Mouse (Mus musculus): ENCODE results near the gene Tppp. TPM values are rescaled to one million over a fixed set of nuclear protein-coding genes. Genes with fewer than 3 reads are reported as not detected.
A peak's percentile ranks its signal among the peaks of the same experiment; 100 is the strongest.

Gene Tppp
- polyA plus RNA-seq, 1 experiment from 2014 or later = 0.66 TPM

DNA sequence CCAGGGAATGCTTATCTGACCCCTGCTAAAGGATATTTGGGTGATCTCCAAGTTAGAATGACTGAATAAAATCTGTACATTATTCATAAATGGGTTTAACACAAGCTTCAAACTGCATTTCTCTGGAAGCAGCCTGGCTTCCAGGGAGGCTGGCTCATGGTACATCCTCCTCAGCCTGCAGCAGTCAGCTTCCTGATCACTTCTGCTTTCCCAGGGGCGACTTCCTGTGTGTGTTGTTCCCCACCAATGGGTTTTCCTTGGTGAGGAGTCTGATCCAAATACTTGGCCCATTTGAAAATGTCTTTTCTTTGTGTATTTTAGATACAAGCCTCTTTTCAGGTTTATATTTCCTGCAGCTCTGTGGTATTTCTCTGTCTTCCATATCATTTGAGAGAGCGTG lies 19.8 kb downstream of the Tppp start:
- Histone ChIP-seq H3K27ac (no peak overlapping the region), H3K4me1 (no peaks in the 10 kb centered on the region), H3K4me2 (no peak overlapping the region), H3K9me3 (replicated peaks) (no peaks in the 10 kb centered on the region), H3K9ac (no peak overlapping the region), H3K36me3 (no peaks in the 10 kb centered on the region), H3K4me3 (replicated peaks) (no peak overlapping the region), H3K27me3 (no peaks in the 10 kb centered on the region)
- WGBS = 74% methylated on average over 2 of the region's 2 CpGs
- ATAC-seq (replicated peaks; ENCODE audit: low FRiP score) = no peak

DNA sequence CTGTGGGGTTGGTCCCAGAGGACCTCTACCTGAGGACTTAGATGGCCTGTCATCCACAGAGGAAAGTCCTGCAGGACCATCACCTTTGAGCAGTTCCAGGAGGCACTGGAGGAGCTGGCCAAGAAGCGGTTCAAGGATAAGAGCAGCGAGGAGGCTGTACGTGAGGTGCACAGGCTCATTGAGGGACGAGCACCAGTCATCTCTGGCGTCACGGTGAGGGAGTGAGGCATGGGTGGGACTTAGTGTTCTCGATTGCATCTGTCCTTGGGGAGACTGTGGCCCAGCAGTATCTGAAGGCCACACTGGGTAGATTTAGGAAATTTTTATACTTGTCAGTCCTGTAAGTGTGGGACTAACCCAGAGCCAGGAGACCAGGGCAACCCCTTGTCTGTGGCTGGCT lies 21.5 kb downstream of the Tppp start:
- Histone ChIP-seq H3K4me2 (no peak overlapping the region), H3K4me3 (replicated peaks) (no peak overlapping the region), H3K9me3 (replicated peaks) (no peaks in the 10 kb centered on the region), H3K27ac (no peak overlapping the region), H3K9ac (no peak overlapping the region), H3K4me1 (no peaks in the 10 kb centered on the region), H3K36me3 (no peaks in the 10 kb centered on the region), H3K27me3 (no peaks in the 10 kb centered on the region)
- ATAC-seq (replicated peaks; ENCODE audit: low FRiP score) = 0 out of 2 replicates have a peak, but pooled peaks have one; percentile 9
- WGBS = 86% methylated on average over 7 of the region's 7 CpGs

DNA sequence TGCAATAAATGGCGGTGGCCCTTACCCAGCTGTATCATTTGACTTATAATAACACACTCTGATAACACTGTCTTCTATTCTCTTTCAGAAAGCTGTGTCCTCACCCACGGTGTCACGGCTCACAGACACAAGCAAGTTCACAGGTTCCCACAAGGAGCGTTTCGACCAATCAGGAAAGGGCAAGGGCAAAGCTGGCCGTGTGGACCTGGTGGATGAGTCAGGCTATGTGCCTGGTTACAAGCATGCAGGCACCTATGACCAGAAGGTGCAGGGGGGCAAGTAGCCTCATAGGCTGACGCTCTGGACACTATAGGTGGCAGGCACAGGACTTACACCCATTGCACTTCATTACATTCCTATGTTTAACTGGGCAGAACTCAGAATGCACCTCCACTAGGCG lies 21.9 kb downstream of the Tppp start:
- no peak overlapping the region for H3K9ac ChIP-seq
- H3K27me3 ChIP-seq = no peaks in the 10 kb centered on the region
- H3K4me2 ChIP-seq = no peak overlapping the region
- WGBS = 67% methylated on average over 8 of the region's 8 CpGs
- no peak overlapping the region for H3K4me3 ChIP-seq (replicated peaks)
- no peaks in the 10 kb centered on the region for H3K4me1 ChIP-seq
- ATAC-seq (replicated peaks; ENCODE audit: low FRiP score) = no peak
- no peak overlapping the region for H3K27ac ChIP-seq
- no peaks in the 10 kb centered on the region for H3K9me3 ChIP-seq (replicated peaks)
- no peaks in the 10 kb centered on the region for H3K36me3 ChIP-seq

DNA sequence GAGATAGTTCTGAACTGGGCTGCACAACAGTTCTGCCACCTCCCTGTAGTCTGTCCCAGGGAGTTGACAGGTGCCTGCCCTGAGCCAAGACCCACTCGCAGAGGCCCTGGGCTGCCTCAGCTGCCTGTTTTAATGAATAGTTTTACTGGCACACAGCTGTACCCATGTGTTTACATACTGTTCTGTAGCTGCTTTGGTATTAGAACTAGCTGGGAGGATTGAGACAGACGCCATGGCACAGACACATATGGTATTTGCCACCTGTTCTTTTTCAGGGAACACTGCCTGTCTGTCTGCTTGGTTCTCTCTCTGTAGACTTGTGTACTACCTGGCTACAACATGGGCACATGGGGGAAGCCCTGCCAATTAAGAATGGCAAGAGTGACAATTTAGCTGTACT lies 25.5 kb downstream of the Tppp start:
- Histone ChIP-seq H3K9me3 (replicated peaks) (no peaks in the 10 kb centered on the region), H3K36me3 (peaks cover 26% of the 10 kb centered on the region), H3K9ac (no peak overlapping the region), H3K27ac (no peak overlapping the region), H3K27me3 (no peaks in the 10 kb centered on the region), H3K4me1 (no peaks in the 10 kb centered on the region), H3K4me3 (replicated peaks) (no peak overlapping the region), H3K4me2 (no peak overlapping the region)
- ATAC-seq (replicated peaks; ENCODE audit: low FRiP score) = no peak
- WGBS = 82% methylated on average over 2 of the region's 2 CpGs

DNA sequence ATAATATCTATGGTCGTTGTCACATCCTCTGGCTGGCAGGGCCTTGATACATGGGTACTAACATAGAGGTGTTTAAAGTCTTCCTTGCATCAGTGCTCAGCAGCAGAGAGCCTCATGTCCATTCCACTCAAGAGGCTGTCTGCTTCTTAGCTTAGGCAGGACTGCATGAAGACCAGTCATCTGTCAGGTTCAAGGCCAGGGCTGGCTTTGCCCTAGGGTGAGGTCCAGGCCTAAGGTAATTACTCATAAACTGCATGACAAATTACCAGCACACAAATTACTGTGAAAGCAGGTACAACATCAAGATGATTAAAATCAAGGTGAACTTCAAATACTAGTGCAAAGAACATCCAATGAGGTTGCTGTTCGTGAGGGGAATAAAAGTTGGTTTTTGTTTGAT lies 26.6 kb downstream of the Tppp start:
- WGBS = 89% methylated on average over 2 of the region's 2 CpGs
- Histone ChIP-seq H3K4me2 (no peak overlapping the region), H3K36me3 (peaks cover 36% of the 10 kb centered on the region), H3K9me3 (replicated peaks) (no peaks in the 10 kb centered on the region), H3K27ac (no peak overlapping the region), H3K27me3 (no peaks in the 10 kb centered on the region), H3K4me1 (no peaks in the 10 kb centered on the region), H3K9ac (no peak overlapping the region), H3K4me3 (replicated peaks) (no peak overlapping the region)
- ATAC-seq (replicated peaks; ENCODE audit: low FRiP score) = no peak

DNA sequence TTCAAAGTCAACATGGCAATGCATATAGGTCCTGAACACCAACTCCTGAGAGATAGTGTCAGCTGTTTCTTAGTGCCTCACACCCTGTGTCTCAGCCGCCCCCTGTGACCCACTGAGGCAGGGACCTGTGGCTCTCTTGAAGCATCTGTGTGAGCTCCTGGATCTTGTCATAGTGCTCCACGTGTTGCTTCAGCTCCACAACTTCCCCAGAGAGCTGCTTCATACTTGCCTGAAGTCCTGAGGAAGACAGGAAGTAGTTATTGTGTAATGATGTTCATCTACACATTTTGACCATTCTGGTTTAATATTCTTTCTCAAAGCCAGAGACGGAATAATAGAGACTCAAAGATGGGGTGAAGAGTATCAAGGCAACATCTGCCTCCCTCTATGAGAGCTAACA lies 30.7 kb downstream of the Tppp start:
- Histone ChIP-seq H3K27ac (no peak overlapping the region), H3K9ac (no peak overlapping the region), H3K36me3 (peaks cover 73% of the 10 kb centered on the region), H3K9me3 (replicated peaks) (no peaks in the 10 kb centered on the region), H3K4me3 (replicated peaks) (no peak overlapping the region), H3K4me1 (no peaks in the 10 kb centered on the region), H3K4me2 (no peak overlapping the region), H3K27me3 (no peaks in the 10 kb centered on the region)
- WGBS = 89% methylated on average over 3 of the region's 3 CpGs
- no peak for ATAC-seq (replicated peaks; ENCODE audit: low FRiP score)

DNA sequence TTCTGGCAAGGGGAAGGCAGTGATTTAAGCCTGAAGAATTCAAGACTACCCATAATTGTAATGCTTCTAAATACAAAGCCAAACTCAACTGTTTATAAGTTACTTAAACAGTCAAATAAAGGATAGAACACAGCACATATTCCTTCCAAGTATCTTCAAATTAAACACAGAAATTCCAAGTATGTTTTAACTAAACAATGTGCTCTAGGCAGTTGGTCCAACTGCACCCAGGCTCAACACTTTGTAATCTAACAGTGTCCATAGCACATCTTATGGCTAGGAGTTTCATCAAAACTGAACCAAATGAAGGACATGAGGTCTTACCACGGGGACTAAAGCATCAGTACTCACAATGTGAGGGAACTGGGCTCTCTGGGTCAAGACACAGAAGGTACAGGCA lies 47.0 kb downstream of the Tppp start:
- peaks cover 53% of the 10 kb centered on the region for H3K36me3 ChIP-seq
- H3K4me2 ChIP-seq = no peak overlapping the region
- no peaks in the 10 kb centered on the region for H3K27me3 ChIP-seq
- H3K9me3 ChIP-seq (replicated peaks) = no peaks in the 10 kb centered on the region
- no peak for ATAC-seq (replicated peaks; ENCODE audit: low FRiP score)
- no peak overlapping the region for H3K9ac ChIP-seq
- H3K27ac ChIP-seq = no peak overlapping the region
- 93% methylated on average over 1 of the region's 1 CpGs for WGBS
- 0 out of 2 replicates have a peak, but pooled peaks cover 2% of the 10 kb centered on the region for H3K4me1 ChIP-seq
- H3K4me3 ChIP-seq (replicated peaks) = no peak overlapping the region

DNA sequence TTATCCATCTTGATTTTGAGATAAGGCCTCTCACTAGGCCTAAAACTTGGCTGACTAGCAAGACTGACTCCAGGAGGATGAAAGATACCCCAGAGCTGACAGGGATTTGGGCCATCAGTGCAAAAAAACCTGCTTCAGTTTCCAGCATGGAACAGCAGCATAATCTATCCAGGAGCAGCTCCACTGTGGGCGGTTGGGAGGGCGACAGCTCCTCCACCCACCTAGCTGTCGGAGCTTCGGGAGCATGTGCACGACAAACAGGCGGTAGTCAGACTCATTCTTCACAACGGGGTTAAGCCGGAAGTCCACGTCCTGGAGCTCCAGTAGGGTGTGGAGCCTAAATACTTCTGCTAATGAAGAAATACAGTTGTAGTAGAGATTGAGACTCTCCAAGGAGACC lies 48.9 kb downstream of the Tppp start:
- ATAC-seq (replicated peaks; ENCODE audit: low FRiP score) = no peak
- H3K9me3 ChIP-seq (replicated peaks) = no peaks in the 10 kb centered on the region
- no peak overlapping the region for H3K4me2 ChIP-seq
- H3K9ac ChIP-seq = no peak overlapping the region
- H3K27me3 ChIP-seq = no peaks in the 10 kb centered on the region
- 0 out of 2 replicates have a peak, but pooled peaks cover 2% of the 10 kb centered on the region for H3K4me1 ChIP-seq
- H3K27ac ChIP-seq = no peak overlapping the region
- 91% methylated on average over 9 of the region's 9 CpGs for WGBS
- peaks cover 38% of the 10 kb centered on the region for H3K36me3 ChIP-seq
- no peak overlapping the region for H3K4me3 ChIP-seq (replicated peaks)

DNA sequence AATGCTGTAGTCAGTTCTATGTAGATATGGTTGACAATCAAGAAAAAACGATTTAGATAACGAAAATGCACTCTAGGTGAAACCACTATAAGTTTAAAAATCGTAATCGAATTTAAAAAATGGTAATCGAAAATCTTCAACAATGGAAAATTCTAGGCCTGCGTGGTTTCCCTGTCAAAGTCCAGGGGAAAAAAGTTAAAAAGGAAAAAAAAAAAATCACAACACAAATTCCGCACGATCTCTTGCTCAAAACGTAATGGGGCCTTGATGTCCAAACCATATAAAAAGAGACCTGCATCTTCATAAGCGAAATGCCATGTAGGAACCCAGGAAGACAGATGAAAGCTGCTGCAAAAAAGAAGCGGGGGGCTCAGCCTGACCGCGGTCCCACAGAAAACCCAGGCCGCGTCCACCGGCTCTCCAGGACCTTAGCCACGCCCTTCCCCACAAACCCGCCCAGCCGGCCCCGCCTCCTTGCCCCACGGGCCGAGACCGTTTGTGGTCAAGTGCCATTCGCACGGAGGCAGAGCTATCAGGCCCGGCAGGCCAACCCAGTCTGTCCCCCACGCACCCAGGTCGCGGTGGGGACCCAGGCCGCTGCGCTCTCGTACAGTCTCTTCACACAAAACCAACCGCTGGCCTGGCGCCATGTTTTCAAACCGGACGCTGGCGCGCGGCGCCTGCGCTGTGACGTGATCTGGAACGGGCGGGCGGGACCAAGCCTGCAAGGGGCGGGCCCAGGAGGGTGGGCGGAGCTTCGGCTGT lies 52.6 kb downstream of the Tppp start, which contains the start of gene Cep72:
Cep72 (minus strand) TSS at position 687 of the 765 bp plus-strand sequence.
- H3K4me1 ChIP-seq = 0 out of 2 replicates have a peak, but pooled peaks cover 2% of the 10 kb centered on the region
- ATAC-seq (replicated peaks; ENCODE audit: low FRiP score) = peak; percentile 98
- peak within 1 kb of the TSS; percentile 69 for H3K4me3 ChIP-seq (replicated peaks)
- no peaks in the 10 kb centered on the region for H3K27me3 ChIP-seq
- 3% methylated on average over 48 of the region's 48 CpGs for WGBS
- H3K9ac ChIP-seq = peak within 1 kb of the TSS; percentile 74
- H3K27ac ChIP-seq = peak within 1 kb of the TSS; percentile 92
- peaks cover 13% of the 10 kb centered on the region for H3K36me3 ChIP-seq
- no peaks in the 10 kb centered on the region for H3K9me3 ChIP-seq (replicated peaks)
- H3K4me2 ChIP-seq = peak within 1 kb of the TSS; percentile 66

DNA sequence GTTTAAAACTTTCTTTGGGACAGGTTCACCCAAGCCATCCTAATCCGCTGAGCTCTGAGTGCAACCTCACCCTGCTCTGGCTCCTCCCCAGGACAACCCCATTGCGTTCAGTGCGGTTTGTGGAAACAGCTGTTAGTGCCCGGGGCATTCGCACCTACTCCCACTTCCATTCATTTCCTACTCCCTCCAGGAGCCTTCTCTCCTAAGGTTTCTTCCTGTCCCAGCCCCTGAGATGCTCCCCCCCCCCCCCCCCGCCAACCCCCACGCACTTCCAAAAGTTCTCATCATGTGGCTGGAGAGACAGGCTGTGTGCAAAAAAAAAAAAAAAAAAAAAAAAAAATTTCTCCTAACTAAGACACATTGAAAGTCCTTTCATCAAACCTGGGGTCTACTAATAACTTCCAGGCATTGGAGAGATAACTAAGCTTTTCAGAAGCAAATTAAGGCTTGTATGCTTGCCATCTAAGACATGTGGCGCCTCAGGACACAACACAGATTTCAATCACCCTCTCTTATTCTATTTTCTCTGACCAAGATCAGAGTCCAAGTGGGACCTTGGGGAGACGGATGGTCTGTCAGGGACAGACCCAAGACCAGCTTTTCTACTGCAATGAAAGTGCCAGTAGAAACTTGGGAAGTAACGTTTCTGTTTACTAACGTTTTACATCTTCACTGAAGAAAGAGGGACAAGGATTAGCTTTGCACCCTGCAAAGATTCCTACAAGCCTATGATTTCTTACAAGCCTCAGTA lies 53.3 kb downstream of the Tppp start:
- Histone ChIP-seq H3K36me3 (peaks cover 5% of the 10 kb centered on the region), H3K4me1 (0 out of 2 replicates have a peak, but pooled peaks cover 2% of the 10 kb centered on the region), H3K4me2 (peak overlapping the region; percentile 66), H3K27me3 (no peaks in the 10 kb centered on the region), H3K27ac (peak overlapping the region; percentile 92), H3K9me3 (replicated peaks) (no peaks in the 10 kb centered on the region), H3K9ac (peak overlapping the region; percentile 74), H3K4me3 (replicated peaks) (peak overlapping the region; percentile 69)
- 34% methylated on average over 9 of the region's 11 CpGs for WGBS
- no peak; the same call in 1 of the 2 replicates for ATAC-seq (replicated peaks; ENCODE audit: low FRiP score)

DNA sequence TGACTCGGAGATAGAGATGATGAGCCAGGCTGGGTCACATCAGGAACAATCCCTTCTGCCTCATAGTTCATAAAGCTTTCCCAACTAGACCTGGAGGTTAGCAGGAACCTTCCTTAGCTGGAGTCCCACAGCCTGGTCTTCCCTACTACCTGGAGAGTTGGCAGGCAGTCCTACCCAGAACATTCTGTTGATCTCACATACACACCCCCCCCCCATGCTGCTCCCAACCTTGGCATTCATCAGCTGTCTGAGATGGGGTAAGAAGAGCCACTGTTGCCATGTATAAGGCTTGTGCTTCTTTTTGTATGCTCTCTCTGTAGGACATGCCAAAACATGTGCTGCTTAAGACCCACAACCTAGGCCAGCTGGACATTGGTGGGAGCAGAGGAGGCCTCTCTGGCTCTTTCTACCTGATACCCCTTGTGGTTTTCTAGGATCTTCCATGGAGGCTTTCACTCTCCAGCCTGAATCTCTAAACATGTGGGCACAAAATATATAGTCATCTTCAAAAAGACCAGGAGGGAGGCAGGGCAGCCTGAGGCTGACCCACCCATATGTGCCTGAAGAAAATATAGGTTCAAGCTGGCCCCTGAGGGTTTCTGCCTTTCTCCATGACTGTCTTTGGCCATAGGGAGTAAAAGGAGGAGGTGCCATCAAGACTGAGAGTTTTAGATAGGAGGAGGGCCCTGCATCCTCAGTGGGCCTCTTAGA lies 54.3 kb downstream of the Tppp start:
- Histone ChIP-seq H3K9ac (no peak overlapping the region), H3K9me3 (replicated peaks) (no peaks in the 10 kb centered on the region), H3K27ac (no peak overlapping the region), H3K36me3 (no peaks in the 10 kb centered on the region), H3K4me1 (0 out of 2 replicates have a peak, but pooled peaks cover 2% of the 10 kb centered on the region), H3K4me3 (replicated peaks) (no peak overlapping the region), H3K27me3 (no peaks in the 10 kb centered on the region), H3K4me2 (no peak overlapping the region)
- 81% methylated on average over 1 of the region's 1 CpGs for WGBS
- no peak for ATAC-seq (replicated peaks; ENCODE audit: low FRiP score)

DNA sequence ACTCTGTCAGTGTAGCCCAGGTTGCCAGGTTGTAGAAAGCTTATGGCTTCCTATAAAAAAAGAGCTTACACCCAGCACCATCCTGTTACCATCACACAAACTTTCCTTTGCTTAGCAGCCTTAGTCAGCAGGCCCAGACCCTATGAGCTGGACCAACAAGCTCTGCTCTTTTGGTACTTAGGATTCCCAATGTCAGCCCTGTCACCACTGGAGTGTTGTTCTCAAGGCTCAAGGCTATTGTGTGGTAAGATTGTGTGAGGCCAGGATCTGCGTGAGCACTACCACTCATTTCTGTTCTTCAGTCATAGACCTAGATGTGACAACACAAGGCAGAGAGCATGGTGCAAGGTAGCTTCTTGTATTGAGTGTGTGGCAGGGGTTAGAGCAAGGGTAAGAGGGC lies 57.4 kb downstream of the Tppp start:
- 70% methylated on average over 1 of the region's 1 CpGs for WGBS
- H3K9me3 ChIP-seq (replicated peaks) = no peaks in the 10 kb centered on the region

More for the DNA sequence above, 57.4 kb downstream of the Tppp start:
- Histone ChIP-seq H3K27ac (no peak overlapping the region), H3K27me3 (no peaks in the 10 kb centered on the region), H3K4me3 (replicated peaks) (no peak overlapping the region), H3K36me3 (no peaks in the 10 kb centered on the region), H3K4me1 (no peaks in the 10 kb centered on the region), H3K9ac (no peak overlapping the region), H3K4me2 (no peak overlapping the region)
- ATAC-seq (replicated peaks; ENCODE audit: low FRiP score) = no peak

Data from kidney, embryonic 15.5 days (tissue).